Mouse (Mus musculus): Measurements from ENCODE around the gene Tmem141.

The Tmem141 gene

DNA sequence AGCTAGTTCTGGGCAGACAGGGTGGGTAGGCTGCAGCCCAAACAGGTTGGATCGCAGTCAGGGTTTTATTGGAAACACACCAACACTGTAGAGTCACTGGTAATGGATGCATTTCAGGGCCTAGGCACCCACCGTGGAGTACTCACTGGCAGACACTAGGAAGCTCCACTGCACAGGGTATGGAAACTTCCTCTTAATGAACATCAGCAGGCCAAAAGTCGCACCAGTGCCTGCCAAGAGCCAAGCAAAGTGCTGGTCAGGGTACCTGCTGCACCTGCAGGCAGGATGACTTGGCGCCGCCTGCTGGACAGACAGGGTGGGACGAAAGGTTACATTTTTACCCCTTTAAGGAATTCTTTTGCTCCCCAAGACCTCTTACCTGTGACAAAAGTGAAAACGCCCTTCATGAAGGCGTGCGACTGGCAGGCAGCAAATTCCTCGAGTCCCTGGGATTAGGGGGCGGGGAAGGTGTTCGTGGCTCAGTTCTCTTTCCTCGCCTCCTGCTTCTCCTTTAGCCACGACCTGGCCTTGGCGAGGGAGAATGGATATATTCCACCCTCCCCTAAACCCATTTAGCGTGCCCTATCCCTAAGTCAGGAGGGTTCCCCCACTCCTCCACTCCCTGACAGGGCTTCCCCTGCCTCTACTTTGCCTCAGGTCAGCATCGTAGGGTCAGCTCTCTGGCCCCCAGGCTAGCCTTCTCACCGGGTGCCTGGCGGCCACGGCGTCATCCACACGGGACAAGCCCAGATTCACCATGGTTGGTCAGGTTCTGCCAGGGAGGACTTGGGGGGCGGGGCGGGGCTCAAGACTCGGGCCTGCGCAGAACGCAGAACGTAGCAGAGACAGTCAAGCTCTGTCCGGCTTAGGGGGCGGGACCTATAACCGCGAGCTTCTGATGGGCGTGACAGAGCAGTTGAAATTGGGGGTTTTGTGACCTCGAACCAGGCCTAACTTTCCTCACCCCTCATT lies at the start of gene Tmem141:
TSS of gene Tmem141 (minus strand) at position 777 of the 972 bp plus-strand sequence.
- DNase-seq (ENCODE audit: extremely low read depth, low read depth, low spot score) = peak; percentile 13

DNA sequence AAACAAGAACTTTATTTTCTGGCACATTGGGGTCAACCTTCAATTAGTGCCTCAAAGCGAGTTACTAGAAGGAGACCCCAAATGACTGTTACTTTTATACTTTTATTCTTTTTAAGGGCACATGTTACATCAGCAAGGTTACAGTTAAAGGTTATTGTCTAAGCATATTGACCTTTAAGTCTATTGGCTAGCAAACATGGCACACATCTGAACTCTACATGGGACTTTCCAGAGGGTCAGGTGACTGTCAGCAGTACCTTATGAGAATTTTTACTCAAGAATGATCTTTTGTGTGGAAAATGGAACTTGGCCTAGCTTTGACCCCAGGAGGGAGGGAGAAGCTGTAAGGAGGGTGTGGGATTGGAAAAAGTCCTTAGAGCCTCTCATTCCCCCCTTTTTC lies 44.7 kb upstream of the Tmem141 start:
- no peak for DNase-seq (ENCODE audit: extremely low read depth, low read depth, low spot score)

DNA sequence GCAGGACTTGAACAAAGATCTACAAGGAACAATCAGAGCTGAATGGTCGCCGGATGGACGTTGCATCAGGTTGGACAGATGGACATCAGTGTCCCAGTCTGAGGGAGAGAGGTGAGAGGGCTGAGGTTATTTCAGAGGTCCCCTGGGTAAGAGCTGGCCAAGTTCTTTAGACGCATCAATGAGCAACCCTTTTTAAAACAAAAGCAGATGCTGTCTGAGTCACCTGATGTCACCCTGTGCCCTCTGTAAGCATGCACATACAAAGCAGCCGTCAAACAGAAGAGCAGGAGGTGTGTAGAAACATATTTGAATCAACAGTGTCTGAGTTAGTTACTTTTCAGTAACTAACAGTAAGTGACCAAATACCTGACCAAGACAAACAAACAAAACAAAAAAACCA lies 42.3 kb upstream of the Tmem141 start:
- DNase-seq (ENCODE audit: extremely low read depth, low read depth, low spot score) = no peak

DNA sequence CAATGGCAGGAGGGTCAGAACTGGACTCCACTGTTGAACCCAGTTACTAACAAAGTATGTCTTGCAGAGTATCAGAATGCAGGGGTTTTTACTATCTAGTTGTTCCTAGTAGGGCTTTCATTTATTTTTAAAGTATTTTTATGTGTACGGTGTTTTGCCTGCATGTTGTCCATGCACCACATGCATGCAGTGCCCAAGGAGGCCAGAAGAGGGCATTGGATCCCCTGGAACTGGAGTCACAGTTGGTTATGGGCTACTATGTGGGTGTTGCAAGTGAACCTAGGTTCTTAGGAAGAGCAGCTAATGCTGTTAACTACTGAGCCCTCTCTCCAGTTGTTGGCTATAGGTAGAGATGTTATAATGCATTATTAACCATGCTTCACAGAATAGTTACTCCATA lies 41.7 kb upstream of the Tmem141 start:
- DNase-seq (ENCODE audit: extremely low read depth, low read depth, low spot score) = no peak

DNA sequence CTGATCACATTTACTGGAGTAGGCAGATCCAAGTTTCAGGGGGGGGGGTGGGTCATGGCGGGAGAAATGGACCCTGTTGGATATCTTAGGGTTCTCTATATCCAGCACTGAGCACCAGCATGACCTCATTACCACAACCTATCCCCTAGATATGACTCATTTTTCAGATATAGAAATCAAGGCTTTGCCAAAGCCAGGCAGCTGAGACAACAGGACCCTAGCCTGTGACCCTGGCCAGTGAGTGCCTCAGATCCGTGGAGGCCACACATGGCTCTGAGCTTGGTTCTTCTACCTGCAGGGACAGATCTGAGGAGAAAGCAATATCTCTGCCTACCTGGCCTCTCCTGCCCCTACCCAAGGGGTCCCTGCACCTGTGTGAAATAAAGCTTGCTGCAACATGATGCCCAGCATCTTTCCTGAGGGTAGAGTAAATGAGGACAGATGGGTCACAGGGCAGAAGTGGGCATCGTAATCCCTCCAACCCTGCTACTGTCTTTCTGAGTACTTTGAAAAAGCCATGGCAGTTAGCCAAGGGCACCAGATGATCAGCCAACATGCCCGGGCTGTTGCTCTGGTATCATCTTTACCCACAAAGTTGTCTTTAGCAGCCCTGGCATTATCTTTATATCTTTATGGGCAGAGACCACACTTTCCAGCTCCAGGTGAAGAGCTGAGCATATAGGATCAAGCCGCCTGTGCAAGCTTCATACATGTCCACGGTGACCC lies 39.6 kb upstream of the Tmem141 start:
- no peak for DNase-seq (ENCODE audit: extremely low read depth, low read depth, low spot score)

DNA sequence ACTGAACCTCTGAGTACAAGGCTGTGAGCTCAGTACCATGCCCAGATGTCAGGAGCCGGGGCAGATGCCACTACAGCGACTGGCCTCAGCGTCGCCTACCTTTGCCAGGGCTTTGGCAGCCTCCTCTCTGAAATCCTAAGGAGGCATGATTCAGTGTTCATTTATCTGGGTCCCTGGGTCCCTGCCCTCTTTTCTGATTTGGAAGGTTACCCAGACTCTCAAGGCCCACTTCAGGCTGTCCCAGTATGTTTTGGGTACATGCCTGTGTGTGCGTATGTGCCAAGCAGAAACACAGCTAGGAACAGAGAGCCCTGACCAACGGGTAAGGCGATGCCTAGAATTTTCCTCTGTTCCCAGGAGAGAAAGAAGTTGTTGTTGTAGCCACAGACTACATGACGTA lies 38.5 kb upstream of the Tmem141 start:
- no peak for DNase-seq (ENCODE audit: extremely low read depth, low read depth, low spot score)

DNA sequence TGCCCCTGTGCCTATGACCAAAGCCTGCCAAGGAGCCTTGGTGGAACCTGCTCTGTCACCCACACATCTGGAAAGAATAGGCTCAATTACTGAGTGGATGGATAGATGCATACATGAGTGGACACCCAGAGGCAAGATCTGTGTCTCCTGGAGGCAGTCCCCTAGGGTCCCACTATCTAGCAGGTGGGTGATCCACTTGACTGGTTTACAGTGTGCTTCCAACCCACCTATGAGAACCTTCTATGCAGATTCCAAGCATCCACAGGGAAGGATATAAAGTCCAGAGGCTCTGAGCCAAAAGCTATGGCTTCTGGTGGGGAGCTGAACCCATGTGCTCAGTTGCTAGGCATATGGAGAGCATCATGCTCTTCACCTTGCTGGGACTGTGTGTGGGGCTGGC lies 35.8 kb upstream of the Tmem141 start, which contains the start of gene Lcn5:
TSS of gene Lcn5 (plus strand) at position 301 of the 400 bp plus-strand sequence.
- DNase-seq (ENCODE audit: extremely low read depth, low read depth, low spot score) = no peak

DNA sequence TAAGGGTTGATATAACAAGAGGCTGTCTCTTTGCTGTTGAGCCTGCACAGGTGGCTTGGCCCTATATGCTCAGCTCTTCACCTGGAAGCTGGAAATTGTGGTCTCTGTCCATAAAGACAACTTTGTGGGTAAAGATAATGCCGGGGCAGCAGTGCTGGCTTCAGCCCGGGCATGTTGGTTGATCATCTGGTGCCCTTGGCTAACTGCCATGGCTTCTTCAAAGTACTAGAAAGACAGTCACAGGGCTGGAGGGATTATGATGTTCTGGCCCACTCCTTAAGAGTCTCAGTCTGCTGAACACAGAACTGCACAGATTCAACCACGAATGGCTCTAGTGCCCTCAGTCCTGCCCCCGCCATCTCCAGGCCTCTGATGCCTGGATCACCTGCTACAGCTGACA lies 35.4 kb upstream of the Tmem141 start:
- no peak for DNase-seq (ENCODE audit: extremely low read depth, low read depth, low spot score)

DNA sequence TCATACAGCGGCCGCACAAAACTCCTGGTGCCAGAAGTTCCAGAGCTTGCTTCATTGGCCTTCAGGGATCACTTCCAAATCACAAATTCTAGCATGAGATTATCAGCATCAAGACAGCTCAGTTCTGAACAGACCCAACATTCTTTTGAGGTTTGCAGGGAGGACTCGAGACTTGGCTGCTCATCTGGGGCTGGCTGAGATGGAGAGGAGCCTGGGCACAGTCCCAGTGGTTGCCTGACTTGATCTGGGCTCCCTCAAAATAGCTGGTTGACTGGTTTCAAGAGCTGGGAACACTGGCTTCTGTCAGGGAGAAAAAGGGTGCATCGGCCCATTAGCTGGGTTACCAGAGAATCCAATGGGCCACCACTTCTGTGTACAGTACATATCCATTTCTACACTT lies 34.9 kb upstream of the Tmem141 start:
- no peak for DNase-seq (ENCODE audit: extremely low read depth, low read depth, low spot score)

DNA sequence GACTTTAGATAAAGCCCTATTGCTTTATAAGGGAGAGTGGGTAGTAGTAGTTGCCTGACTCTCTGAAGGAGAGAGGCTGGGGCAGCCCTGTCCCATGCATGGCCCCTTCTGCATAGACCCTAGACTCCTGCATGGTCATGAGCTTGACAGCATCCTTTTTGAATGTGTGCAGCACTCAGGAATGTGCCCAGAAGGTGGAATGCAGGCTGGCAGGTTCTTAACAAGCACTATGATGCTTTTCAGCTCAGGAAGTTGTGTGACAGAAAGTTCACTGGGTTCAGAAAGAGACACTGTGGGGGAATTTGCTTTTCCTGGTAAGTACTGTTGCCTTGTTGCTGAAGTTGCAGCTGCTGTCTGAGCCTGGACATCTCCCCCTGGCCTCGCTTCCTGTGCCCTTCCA lies 32.7 kb upstream of the Tmem141 start:
- DNase-seq (ENCODE audit: extremely low read depth, low read depth, low spot score) = no peak

DNA sequence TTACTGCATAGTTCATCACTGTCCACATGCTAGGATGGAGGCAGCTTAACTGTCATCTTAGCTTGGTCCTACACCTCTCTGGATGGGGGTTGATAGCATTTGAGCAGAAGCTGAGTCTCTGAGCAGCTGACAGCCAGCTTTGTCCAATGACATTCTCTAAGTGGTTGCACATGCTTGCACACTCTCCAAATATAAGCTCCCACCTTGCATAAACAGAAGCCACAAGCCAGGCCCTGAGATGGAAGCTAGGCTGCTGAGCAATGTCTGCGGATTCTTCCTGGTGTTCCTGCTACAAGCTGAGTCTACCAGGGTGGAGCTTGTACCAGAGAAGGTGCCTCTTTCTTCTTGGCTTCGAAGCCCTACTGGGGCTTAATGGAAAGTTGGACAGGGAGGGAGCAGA lies 31.1 kb upstream of the Tmem141 start, which contains the start of gene Lcn8:
TSS of gene Lcn8 (plus strand) at position 219 of the 400 bp plus-strand sequence.
- DNase-seq (ENCODE audit: extremely low read depth, low read depth, low spot score) = no peak

DNA sequence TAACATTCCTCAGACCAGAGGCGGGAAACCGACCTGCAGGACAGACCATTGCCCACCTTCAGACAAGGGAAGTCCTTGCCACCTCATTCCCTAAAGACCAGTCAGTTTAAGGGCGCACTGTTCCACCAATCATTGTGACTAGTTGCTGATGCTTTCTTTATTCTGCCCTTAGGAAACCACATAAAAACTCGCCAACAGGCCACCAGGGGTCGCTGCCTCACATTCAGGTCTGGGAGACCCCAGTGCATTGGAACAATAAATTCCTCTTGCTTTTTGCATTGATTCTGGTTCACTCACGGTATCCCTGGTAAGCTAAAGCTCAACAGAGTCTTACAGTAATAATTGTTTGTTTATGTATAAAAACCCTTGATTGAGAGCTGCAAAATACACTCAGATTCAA lies 18.1 kb upstream of the Tmem141 start:
- DNase-seq (ENCODE audit: extremely low read depth, low read depth, low spot score) = no peak

DNA sequence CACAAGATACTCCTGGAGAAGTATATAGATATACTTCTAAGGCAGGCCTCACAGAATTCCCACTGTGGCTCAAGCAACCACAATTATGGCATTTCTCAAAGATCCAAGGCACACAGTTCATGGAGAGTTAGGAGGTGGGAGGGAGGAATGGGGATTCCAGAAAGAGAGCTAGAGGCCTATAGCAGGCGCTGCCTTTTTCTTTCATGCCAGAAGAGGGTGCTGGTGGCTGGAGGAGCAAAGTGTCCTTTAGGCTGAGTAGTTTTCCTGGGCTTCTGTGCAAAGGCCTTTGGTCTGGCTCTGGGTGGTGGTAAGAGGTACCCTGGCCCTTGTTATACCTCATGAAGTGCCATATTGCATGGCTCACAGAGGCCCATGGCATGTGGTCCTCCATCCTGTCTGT lies 12.2 kb upstream of the Tmem141 start:
- no peak for DNase-seq (ENCODE audit: extremely low read depth, low read depth, low spot score)

DNA sequence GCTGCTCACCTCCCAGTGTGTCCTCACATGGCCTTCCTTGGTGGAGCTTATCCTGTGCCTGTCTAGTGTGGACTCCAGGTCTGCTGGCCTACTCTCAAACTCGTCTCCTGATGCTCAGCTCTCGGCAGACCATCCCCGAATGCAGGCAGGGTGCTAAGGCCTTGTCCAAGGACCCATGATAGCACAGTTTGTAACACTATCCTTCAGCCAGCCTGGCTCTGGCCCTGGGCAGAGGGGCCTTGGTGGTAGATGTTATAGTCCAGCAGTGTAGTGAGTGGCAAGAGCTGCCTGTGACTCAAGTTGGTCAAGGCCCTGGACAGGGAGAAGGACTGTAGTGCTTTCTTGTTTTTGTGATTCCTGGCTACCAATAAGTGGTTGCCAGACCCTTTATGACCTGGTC lies 11.8 kb upstream of the Tmem141 start:
- no peak for DNase-seq (ENCODE audit: extremely low read depth, low read depth, low spot score)

DNA sequence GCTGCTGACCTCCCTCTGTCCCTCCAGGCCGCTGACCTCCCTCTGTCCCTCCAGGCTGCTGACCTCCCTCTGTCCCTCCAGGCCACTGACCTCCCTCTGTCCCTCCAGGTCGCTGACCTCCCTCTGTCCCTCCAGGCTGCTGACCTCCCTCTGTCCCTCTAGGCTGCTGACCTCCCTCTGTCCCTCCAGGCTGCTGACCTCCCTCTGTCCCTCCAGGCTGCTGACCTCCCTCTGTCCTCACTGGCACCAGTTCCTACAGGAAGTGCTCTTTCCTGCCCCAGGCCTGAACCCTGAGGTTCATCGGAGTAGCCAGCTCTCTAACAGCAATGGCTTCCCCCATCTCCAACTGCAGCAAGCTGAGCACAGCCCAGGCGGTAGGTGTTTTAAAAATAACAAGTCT lies 6.9 kb upstream of the Tmem141 start:
- no peak for DNase-seq (ENCODE audit: extremely low read depth, low read depth, low spot score)

DNA sequence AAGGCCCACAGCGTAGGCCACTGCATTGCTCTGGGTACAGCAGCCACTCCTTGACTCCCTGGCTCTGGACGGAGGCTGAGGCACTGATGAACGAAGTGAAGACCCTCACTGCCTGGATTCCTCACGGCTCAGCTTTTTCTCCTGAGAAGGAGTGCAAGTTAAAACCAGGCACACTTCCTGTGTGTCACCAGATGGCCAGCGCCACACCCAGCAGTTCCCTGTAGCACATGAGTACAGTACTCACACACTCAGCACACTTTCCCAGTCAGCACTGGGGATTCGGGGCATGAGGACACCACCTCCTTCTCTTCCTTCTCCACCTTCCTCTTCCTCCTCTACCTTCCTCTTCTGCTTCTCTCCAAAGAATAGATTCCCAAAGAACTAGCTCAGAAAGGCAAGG lies 6.0 kb upstream of the Tmem141 start, which contains the start of gene Fcna:
TSS of gene Fcna (minus strand) at position 220 of the 400 bp plus-strand sequence.
- no peak for DNase-seq (ENCODE audit: extremely low read depth, low read depth, low spot score)

DNA sequence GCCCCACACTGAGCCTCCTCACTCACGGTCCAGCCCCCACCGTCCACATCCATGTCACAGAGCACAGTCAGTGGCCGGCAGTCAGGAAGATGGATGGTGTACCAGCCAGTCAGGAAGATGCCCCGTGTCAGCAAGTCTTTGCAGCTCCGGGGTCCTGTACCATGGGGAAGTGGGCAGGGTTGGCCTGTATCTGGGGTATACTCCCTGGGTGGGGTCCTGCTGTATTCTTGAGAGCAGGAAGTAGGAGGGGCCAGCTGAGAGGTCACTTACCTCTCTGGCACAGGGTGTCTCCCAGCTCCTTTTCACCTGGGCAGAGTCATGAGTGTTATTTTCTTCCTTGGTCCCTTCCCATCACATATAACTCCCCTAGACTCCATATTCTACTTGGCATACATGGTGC lies 4.2 kb upstream of the Tmem141 start:
- no peak for DNase-seq (ENCODE audit: extremely low read depth, low read depth, low spot score)

DNA sequence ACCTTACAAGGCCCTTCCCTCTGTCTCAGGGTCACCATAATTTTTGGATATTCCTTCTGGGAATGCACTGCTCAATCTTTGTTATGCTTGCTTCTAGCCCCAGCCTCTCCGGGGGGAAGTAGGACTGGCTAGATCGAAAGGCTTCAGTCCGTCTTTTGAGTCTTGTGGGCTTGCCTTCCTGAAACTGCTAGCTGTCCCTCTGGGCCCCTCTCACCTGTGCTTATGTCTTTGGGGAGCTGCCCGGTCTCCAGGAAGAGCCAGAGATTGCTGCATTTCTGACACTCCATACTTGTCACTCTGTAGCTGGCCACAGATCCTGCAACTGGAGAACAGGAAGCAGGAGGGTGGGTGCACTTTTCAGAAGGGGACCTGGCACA lies 965 bp downstream of the Tmem141 start:
- no peak for DNase-seq (ENCODE audit: extremely low read depth, low read depth, low spot score)

DNA sequence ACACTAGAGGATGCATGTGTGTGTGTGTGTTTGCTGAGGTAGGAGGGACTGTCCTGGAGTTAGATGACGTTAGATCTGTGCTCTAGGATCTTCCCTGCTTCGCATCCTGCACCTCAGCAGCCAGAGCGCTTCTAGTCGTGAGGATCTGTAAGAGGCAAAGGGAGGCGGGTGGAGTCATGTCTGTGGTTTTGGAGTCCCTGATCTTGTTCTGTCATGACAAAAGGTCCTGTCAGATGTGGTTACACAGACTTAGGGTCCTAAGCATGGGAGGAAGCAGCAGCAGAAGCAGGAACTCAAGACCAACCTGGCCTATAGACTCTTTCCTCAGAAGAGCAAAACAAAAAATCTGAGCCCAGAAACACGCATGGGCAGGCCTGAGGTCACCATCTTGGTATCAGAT lies 1.4 kb downstream of the Tmem141 start:
- DNase-seq (ENCODE audit: extremely low read depth, low read depth, low spot score) = no peak

DNA sequence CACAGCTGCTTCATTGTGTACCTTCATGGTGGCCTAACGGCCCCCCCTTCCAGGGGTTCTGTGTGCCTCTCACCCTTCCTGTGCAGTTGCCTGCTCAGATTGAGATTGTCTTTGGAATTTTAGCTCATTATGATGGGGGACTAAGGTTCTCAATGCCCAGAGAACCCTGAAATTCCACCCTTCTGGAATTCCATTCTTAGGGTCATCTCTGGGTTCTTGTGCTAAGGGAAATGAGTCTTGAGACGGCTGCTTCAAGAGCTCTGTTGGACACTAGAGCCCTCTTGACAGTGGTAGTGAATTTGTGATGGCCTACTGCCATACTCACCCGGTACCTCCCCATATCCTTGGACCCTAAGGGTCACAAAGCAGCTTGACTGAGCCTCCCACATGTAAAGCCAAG lies 4.2 kb downstream of the Tmem141 start, which contains the start of gene Ccdc183:
TSS of gene Ccdc183 (minus strand) at position 101 of the 400 bp plus-strand sequence.
- no peak for DNase-seq (ENCODE audit: extremely low read depth, low read depth, low spot score)

DNA sequence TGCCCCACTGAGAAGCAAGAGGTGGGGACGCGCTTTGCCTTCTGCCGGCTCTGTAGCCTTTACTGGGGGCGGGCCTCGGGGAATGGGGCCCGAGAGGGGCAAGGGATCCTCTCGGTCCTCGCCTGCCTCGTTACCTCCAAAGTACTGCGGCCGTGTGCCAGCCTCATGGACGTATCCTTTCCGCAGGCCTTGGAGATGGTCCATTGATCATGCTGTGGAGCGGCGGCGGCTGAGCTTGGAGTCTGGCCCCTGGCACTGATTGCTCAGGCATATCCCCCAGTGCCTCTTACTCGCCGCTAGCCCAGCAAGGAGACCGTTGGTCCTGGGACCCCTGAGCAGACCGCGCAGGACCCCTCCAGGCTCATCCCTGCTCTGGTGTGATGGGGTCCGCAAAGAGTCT lies 5.4 kb downstream of the Tmem141 start:
- DNase-seq (ENCODE audit: extremely low read depth, low read depth, low spot score) = no peak

DNA sequence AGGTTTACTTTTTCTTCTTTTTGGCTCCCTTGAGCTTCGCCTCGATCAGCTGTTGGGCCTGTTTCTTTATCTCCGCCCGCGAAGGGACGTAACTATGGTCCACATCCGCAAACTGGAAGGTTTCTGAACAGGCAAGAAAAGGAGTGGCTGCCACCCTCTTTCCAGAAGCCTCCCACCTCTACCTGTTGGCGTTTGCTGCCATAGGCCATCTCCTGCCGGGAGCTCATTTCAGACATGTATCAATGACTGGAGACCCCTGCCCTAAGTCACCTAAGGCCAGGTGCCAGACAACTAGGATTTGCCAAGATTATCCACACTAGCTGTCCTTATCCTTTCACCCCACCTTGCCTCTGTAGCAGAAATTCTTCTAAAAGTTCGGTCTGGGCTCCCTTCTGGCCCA lies 13.1 kb downstream of the Tmem141 start:
- DNase-seq (ENCODE audit: extremely low read depth, low read depth, low spot score) = no peak

Data from fat pad, adult 2 months (tissue).